Mouse (Mus musculus) cerebellum, adult 2 months (tissue): ENCODE measurements around the gene Cfd.

Source experiments
- CTCF ChIP-seq: fragments of 200-500 bp; IDR thresholded peaks from 2 replicates; pipeline ENCODE4 v1.5.1; 2011; ENCODE audit warnings: low read depth, mild to moderate bottlenecking, control low read depth, low read length, moderate library complexity, borderline replicate concordance; ENCODE audit not compliant: insufficient read depth
- POLR2A ChIP-seq: fragments of 200-500 bp; IDR thresholded peaks from 2 replicates; pipeline ENCODE4 v1.6.1; 2011; ENCODE audit warnings: low read length, control low read depth, borderline replicate concordance; ENCODE audit not compliant: insufficient read depth

- TF ChIP-seq CTCF (no peak), POLR2A (no peak)
These were observed 50.1 kb downstream of the Cfd start for GRCm38 (mm10) chr10:79940749-79941148.
